Mouse (Mus musculus): ENCODE results near the gene Nfkbiz. TPM values are rescaled to one million over a fixed set of nuclear protein-coding genes. Genes with fewer than 3 reads are reported as not detected.

The Nfkbiz gene
- total and polyA plus RNA-seq, 2 experiments from 2014 or later, result 1.3 to 2.6 TPM

DNA sequence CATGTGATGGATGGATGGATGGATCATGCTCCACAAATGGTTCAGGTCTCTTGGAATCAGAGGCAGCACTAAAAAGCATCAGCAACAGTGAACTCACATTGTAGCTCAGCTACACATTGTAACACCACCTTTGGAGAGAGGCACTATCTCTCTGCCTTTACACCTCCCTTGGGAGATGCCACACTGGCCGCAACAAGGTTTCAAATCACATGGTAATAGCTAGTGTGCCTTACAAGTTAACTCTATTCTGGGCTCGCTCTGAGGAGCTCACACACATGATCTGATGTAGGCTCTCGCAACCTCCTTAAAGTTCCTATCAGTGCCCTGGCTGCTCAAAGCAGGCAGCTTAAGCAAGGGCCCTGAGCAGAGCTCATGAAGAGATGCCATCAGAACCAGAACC lies 11.8 kb upstream of the Nfkbiz start:
- WGBS, result 93% methylated on average over 3 of the region's 3 CpGs
- H3K27me3 ChIP-seq (ENCODE audit: insufficient read depth, low read length), result no peaks in the 10 kb centered on the region
- H3K4me1 ChIP-seq (ENCODE audit: insufficient read depth, low read length), result no peaks in the 10 kb centered on the region
- H3K27ac ChIP-seq (ENCODE audit: low read depth, low read length), result no peak overlapping the region
- ATAC-seq (ENCODE audit: low FRiP score) (no peak), DNase-seq (ENCODE audit: low spot score) (no peak)
- no peak for TF ChIP-seq CTCF (IDR thresholded peaks at IDR 0.05)
- H3K9ac ChIP-seq (replicated peaks; ENCODE audit: low read length, poor library complexity, severe bottlenecking), result no peak overlapping the region
- H3K4me3 ChIP-seq (ENCODE audit: low read depth, low read length), result no peak overlapping the region
- H3K36me3 ChIP-seq (ENCODE audit: insufficient read depth, low read length), result peaks cover 4% of the 10 kb centered on the region
- H3K4me2 ChIP-seq (ENCODE audit: low read depth, low read length, poor library complexity, severe bottlenecking), result no peak overlapping the region
- no peaks in the 10 kb centered on the region for H3K9me3 ChIP-seq (ENCODE audit: low read length)

DNA sequence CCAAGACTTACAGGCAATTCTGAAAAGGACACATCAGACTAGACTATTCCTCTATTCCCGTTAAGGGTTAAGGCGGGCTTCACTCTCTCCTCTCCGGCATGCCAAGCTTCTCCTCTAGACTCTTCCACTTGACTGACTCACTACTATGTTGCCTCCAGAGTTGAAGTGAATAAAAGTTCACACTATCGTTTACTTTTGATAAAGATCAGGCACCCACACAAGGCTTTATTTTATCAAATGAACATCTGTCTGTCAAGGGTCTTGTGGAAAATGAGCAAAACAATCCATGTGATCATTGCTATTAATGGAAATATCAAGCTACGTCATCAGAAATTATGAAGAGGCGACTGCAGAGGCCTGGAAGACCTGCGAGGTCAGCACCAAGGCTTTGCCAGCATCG lies 9.0 kb upstream of the Nfkbiz start:
- H3K27me3 ChIP-seq (ENCODE audit: insufficient read depth, low read length), result no peaks in the 10 kb centered on the region
- H3K9me3 ChIP-seq (ENCODE audit: low read length), result peaks cover 7% of the 10 kb centered on the region; the same call in 1 of the 2 replicates
- H3K27ac ChIP-seq (ENCODE audit: low read depth, low read length), result no peak overlapping the region
- H3K4me2 ChIP-seq (ENCODE audit: low read depth, low read length, poor library complexity, severe bottlenecking), result no peak overlapping the region
- TF ChIP-seq CTCF (IDR thresholded peaks at IDR 0.05), result no peak
- H3K4me1 ChIP-seq (ENCODE audit: insufficient read depth, low read length), result no peaks in the 10 kb centered on the region
- 83% methylated on average over 8 of the region's 8 CpGs for WGBS
- peaks cover 13% of the 10 kb centered on the region for H3K36me3 ChIP-seq (ENCODE audit: insufficient read depth, low read length)
- H3K9ac ChIP-seq (replicated peaks; ENCODE audit: low read length, poor library complexity, severe bottlenecking), result no peak overlapping the region
- no peak for ATAC-seq (ENCODE audit: low FRiP score)
- no peak for DNase-seq (ENCODE audit: low spot score)
- H3K4me3 ChIP-seq (ENCODE audit: low read depth, low read length), result no peak overlapping the region

DNA sequence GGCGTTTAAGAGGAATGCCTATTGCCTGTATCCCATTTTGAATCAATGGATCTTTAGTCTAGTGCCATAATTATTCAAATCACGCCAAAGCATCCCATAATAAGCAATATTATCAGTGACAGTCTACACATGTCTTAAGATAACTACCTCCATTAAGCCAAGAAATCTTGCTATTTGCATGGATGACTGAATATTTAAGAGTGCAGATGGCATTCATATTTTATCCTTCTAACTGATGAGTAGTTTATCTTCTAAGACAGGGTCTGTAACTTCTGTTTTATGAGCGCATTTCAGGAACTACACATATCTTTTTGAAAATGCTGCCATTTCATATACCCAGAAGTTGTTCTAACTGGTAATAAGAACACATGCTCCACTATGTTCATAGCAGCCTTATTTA lies 6.1 kb upstream of the Nfkbiz start:
- no peak overlapping the region for H3K4me2 ChIP-seq (ENCODE audit: low read depth, low read length, poor library complexity, severe bottlenecking)
- peaks cover 7% of the 10 kb centered on the region; the same call in 1 of the 2 replicates for H3K9me3 ChIP-seq (ENCODE audit: low read length)
- H3K27ac ChIP-seq (ENCODE audit: low read depth, low read length), result no peak overlapping the region
- no peak overlapping the region for H3K4me3 ChIP-seq (ENCODE audit: low read depth, low read length)
- H3K4me1 ChIP-seq (ENCODE audit: insufficient read depth, low read length), result no peaks in the 10 kb centered on the region
- no peaks in the 10 kb centered on the region for H3K27me3 ChIP-seq (ENCODE audit: insufficient read depth, low read length)
- DNase-seq (ENCODE audit: low spot score) (no peak), ATAC-seq (ENCODE audit: low FRiP score) (no peak)
- no peak overlapping the region for H3K9ac ChIP-seq (replicated peaks; ENCODE audit: low read length, poor library complexity, severe bottlenecking)
- peaks cover 13% of the 10 kb centered on the region for H3K36me3 ChIP-seq (ENCODE audit: insufficient read depth, low read length)
- 90% methylated on average over 3 of the region's 3 CpGs for WGBS
- TF ChIP-seq CTCF (IDR thresholded peaks at IDR 0.05), result no peak

DNA sequence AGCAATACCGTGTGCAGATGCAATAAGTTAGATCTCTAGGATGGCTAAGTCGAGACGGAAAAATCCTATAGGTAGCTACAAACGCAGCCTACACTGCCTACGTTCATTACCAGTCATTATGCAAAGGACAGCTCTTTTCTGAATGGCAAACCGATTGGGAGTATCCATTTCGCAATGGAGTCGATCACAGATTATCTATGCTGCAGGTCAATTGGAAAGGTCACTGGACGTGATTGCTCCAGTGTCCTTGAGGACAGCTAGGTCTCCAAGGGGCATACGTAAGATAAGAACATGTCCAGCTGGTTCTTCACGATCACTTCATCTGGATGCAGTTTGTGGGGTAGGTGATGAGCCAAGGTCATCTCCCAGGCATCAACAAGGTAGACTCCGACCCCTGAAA lies 5.2 kb upstream of the Nfkbiz start:
- Histone ChIP-seq H3K4me2 (ENCODE audit: low read depth, low read length, poor library complexity, severe bottlenecking) (no peak overlapping the region), H3K4me1 (ENCODE audit: insufficient read depth, low read length) (no peaks in the 10 kb centered on the region), H3K27me3 (ENCODE audit: insufficient read depth, low read length) (no peaks in the 10 kb centered on the region), H3K9me3 (ENCODE audit: low read length) (peaks cover 7% of the 10 kb centered on the region; the same call in 1 of the 2 replicates), H3K27ac (ENCODE audit: low read depth, low read length) (no peak overlapping the region), H3K4me3 (ENCODE audit: low read depth, low read length) (no peak overlapping the region), H3K36me3 (ENCODE audit: insufficient read depth, low read length) (peaks cover 10% of the 10 kb centered on the region), H3K9ac (replicated peaks; ENCODE audit: low read length, poor library complexity, severe bottlenecking) (no peak overlapping the region)
- TF ChIP-seq CTCF (IDR thresholded peaks at IDR 0.05), result no peak
- ATAC-seq (ENCODE audit: low FRiP score) (no peak), DNase-seq (ENCODE audit: low spot score) (no peak)
- 96% methylated on average over 12 of the region's 12 CpGs for WGBS

DNA sequence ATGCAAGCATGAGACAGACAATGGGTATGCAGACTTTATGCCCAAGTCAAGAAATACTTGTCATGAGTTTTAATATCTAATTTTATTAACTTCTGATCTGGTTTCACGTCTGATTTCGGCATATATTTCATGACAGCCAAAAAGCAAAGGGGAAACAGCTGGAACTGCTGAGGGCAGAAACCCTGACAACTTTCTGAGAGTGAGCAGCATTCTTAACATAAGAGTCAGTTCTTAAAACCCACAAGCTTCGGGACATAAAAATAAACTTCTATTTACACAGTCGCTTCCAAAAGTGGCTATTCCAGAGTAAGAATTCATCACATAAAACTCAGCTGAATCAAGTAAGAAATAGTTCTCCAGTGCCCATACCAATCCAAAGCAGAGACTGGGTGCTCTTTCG lies 4.4 kb upstream of the Nfkbiz start:
- peaks cover 7% of the 10 kb centered on the region; the same call in 1 of the 2 replicates for H3K9me3 ChIP-seq (ENCODE audit: low read length)
- WGBS, result 89% methylated on average over 5 of the region's 5 CpGs
- no peak overlapping the region for H3K27ac ChIP-seq (ENCODE audit: low read depth, low read length)
- H3K27me3 ChIP-seq (ENCODE audit: insufficient read depth, low read length), result no peaks in the 10 kb centered on the region
- H3K4me1 ChIP-seq (ENCODE audit: insufficient read depth, low read length), result no peaks in the 10 kb centered on the region
- DNase-seq (ENCODE audit: low spot score) (no peak), ATAC-seq (ENCODE audit: low FRiP score) (no peak)
- TF ChIP-seq CTCF (IDR thresholded peaks at IDR 0.05), result no peak
- no peak overlapping the region for H3K4me3 ChIP-seq (ENCODE audit: low read depth, low read length)
- H3K4me2 ChIP-seq (ENCODE audit: low read depth, low read length, poor library complexity, severe bottlenecking), result no peak overlapping the region
- no peak overlapping the region for H3K9ac ChIP-seq (replicated peaks; ENCODE audit: low read length, poor library complexity, severe bottlenecking)
- H3K36me3 ChIP-seq (ENCODE audit: insufficient read depth, low read length), result peaks cover 9% of the 10 kb centered on the region

DNA sequence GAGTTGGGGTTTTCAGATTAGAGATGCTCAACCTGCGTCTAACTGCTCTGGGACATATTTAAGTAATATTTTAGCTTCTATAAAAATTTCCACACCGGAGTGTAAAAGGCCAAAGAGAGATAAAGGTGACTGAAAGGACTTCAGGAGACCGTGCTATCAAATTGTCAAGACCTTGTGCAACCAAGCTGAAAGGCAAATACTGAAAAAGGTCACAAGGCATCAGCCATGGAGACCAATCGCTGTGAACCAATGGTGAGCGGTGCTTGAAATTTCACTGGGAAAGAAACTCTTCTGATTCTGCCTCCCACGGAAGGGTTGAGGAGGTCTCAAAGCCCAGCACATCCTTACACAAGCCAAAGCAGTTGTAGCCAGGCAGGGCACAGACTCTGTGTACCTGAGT lies 2.8 kb upstream of the Nfkbiz start:
- Histone ChIP-seq H3K4me3 (ENCODE audit: low read depth, low read length) (no peak overlapping the region), H3K4me1 (ENCODE audit: insufficient read depth, low read length) (no peaks in the 10 kb centered on the region), H3K9ac (replicated peaks; ENCODE audit: low read length, poor library complexity, severe bottlenecking) (no peak overlapping the region), H3K27ac (ENCODE audit: low read depth, low read length) (no peak overlapping the region), H3K36me3 (ENCODE audit: insufficient read depth, low read length) (peaks cover 9% of the 10 kb centered on the region), H3K9me3 (ENCODE audit: low read length) (peaks cover 7% of the 10 kb centered on the region; the same call in 1 of the 2 replicates), H3K4me2 (ENCODE audit: low read depth, low read length, poor library complexity, severe bottlenecking) (no peak overlapping the region), H3K27me3 (ENCODE audit: insufficient read depth, low read length) (no peaks in the 10 kb centered on the region)
- TF ChIP-seq CTCF (IDR thresholded peaks at IDR 0.05), result no peak
- no peak for ATAC-seq (ENCODE audit: low FRiP score)
- no peak for DNase-seq (ENCODE audit: low spot score)
- 91% methylated on average over 6 of the region's 6 CpGs for whole genome bisulfite sequencing
